Mouse (Mus musculus): ENCODE measurements at regions not wholly inside any gene's neighbourhood (a gene's known extent, or its start where the extent isn't known, plus 50 kb on each side); places are given as distances from the start of the nearest gene placed in this dataset. TPM values are rescaled to one million over a fixed set of nuclear protein-coding genes. Genes with fewer than 3 reads are reported as not detected.

DNA sequence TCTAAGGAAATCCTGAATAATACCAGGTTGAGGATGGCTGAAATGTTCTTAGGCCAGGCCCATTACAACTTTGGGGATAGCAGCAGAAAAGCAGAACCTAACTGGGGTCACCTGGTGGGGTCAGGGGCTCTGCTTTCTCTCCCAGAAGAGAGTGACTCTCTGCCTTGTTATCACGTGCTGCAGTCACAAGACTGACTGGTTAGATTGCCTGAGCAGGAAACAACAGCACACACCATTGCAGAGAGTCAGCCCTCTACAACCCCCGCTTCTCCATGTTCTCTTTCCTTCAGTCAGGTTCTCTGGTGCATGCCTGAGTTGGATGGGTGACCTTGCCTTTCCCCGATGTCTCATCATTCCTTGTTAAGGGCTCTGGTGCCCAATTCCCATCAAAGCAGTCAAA is 91.2 kb upstream of the Hsd17b12 start:
- no peak for DNase-seq

GRCm38 (mm10) chr2:94246851-94247471 is 89.2 kb upstream of the Hsd17b12 start:
- DNase-seq, result peak in 1 of 2 experiments; percentile 39

DNA sequence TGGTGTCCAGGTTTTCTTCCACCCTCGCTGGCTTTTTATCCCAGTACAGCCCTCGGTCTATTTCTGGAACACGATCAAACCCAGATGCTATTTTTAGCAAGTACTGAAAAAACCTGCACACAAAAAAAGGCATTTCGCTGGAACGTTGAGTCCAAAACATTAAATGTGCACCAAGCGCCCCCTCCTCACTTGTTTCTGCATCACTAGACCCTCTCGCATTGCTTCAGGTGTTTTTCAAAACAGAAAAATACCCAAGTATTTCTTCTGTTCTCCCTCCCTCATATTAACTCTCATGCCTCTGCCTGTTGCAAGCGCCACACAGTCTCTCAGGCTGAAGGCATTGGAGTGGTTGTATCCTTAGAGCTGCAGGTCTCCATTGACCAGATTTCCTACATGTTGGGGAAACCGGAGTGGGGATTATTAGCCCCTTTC is 88.4 kb upstream of the Hsd17b12 start:
- no peak for DNase-seq

DNA sequence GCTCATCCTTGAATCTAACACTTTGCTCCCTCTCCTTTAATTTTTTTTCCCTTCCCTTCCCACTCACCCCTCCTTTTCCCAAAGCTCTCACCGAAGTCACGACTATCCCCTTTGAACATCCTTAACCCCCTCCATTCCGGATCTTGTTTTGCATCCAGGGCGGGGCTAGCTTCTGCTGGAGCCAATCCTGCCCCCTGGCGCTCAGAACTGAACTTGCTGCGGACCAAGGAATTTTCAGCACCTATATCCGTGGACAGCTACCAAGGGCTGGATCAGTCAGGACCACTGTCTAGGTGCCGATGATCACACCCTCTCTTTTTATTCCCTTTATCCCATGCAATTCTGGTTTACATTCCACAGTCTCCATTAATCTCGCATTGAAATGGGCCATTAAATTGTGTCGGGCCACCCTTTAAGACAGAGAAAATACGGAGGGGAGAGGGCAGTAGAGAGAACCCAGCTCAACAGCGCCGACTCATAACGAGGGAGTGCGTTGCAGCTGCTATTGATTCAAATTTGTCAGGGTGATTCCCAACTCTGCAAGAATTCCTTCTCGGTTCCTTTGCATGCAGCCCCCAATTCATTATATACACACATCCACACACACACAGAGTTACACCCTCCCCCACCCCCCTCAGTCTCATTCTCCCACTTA is 87.7 kb upstream of the Hsd17b12 start:
- DNase-seq, result peak; percentile 78 to 85

- no peak for DNase-seq
Measured at GRCm38 (mm10) chr2:94244140-94244539, 86.4 kb upstream of the Hsd17b12 start.

- peak; percentile 55 to 63 for DNase-seq
Measured at GRCm38 (mm10) chr2:94243053-94243916, 85.5 kb upstream of the Hsd17b12 start.

GRCm38 (mm10) chr2:94242406-94243052 is 84.8 kb upstream of the Hsd17b12 start:
- DNase-seq, result no peak

GRCm38 (mm10) chr2:94242051-94242397 is 84.3 kb upstream of the Hsd17b12 start:
- no peak for DNase-seq

DNA sequence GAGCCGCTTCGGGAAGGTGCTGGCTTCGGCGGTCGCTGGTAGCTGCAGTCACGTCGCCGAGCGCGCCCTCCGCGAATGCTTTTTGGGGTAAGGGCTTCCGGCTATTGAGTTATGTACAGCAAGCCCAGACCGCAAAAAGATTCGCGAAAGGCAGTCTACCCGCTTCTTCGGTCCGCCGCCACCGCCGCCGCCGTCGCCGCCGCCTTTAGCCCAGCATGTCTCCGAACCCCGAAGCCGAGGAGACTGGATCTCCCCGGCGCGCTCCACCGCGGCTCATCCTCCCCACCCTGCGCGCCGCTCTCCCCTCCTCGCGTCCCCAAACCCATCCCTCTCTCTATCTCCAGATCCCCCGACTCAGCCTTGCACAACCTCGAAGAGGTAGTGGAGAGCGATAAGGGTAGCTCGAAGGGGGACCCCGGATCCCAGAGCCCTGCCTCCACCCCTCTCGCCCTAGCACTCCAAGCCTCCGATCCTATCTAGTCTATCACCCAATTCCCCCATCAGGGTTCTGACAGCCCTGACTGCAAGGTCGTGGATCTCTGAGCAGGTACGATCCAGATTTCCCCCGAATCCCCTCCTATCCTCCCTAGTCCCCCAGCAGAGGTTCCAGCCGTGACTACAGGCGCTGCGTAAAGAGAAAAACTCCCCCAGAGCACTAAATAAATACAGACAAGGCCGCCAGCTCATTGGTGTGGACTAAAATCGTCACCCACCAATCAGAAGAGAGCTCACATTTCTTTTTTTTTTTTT is 83.7 kb upstream of the Hsd17b12 start:
- DNase-seq, result peak; percentile 18 to 31

GRCm38 (mm10) chr2:94240411-94240810 is 82.6 kb upstream of the Hsd17b12 start:
- no peak for DNase-seq

GRCm38 (mm10) chr2:94239573-94239972 is 81.8 kb upstream of the Hsd17b12 start:
- DNase-seq, result no peak

DNA sequence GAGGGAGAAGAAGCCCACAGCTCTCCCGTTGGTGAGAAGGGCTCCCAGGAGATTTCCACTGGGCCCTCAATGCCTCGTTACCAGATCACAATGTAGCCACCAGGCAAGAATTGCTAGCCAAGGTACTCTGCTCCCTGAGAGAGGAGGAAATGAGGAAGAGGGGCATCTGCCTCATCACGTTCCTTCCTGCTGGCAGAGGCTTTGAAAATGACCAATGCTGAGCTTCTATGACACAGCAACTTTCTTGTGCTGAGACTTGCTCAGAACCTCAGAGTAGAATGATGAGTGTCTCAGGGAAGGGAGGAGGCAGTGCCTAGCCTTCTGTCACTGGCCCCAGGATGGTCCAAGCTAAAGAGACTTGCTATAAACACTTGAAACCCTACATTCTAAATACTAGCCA is 78.7 kb upstream of the Hsd17b12 start:
- DNase-seq, result no peak

- no peak for DNase-seq
Measured at GRCm38 (mm10) chr2:94233597-94233996, 75.8 kb upstream of the Hsd17b12 start.

DNA sequence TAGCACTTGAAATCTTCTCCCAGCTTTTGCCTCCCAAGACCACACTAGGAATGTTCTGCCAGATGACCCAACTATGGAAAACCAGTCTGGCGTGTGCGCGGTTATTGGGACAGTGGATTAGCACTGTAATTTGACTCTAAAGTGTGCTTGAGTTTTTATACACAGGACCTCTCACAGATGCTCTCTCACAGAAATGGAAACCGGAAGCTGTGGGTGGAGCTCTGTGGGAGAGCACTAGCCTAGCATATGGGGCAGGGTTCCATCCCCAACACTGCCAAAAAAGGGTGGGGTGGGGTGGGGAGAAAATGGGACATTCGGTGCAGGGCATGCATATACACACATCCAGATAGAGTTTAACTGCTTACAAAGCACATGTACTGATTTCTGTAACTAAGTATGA is 61.7 kb upstream of the Hsd17b12 start:
- DNase-seq, result no peak

- DNase-seq, result no peak
Measured at GRCm38 (mm10) chr2:94217481-94217880, 59.7 kb upstream of the Hsd17b12 start.

DNA sequence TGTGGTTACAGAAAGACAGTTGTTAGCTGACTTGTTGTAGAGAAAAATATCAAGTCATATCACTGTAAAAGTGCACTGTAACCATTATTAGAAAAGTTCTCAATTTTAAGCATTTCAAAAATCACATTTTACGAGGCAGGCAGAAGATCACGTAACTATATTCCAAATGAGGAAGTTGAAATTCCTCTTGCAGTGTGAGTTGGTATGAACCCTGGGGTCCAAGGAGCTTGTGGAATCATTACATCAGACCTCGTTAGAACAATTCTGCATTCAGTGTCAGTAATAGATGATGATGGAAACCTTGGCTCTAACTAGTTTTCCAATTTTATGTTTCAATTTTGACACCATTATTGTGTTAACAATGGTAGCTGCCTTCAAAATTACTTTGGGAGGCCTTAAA is 57.7 kb upstream of the Hsd17b12 start:
- DNase-seq, result no peak

Small RNA genes in the stretch of these regions (microRNA-seq; reads per million reads assigned to microRNA genes)
- gene Mir129-2 (not detected), gene Mir129b (not detected)
